Mouse (Mus musculus): Measurements from ENCODE around the gene Mtrr.

Gene Mtrr

DNA sequence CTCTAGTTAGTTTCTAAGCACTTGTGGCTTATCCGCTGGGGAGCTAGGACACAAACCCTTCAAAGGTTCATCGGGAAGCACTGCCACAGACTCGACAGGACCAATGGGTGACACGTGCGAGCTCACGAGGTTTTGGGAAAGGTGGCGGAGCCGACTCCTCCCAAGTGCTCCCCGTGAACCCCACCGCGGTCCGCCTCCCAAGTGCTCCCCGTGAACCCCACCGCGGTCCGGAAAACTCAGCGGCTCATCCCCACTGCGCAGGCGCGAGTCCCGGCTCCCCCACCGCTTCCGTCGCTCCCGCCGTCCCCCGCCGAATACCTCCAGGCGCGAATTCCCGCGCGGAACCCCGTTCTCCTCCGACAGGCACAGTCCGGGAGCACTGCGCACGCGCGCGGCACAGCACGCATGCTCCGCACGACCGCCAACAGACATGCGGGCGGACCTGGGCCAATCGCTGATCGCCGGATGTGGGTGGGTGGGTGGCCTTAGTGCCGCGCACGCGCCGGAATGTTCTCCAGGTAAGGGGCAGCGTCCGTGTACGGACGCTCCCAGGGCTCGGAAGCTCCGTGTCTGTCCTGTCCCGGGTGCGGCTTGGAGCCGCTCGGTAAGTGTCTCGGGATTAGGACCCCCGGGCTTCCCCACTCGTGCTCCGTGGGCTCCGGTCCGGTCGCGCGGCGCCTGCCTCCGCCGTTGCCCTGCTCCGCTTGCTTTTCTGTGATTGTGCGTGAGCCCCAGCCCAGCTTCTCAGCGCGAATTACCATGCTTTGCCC is at the start of gene Mtrr, which contains the start of gene Fastkd3:
Mtrr (minus strand) TSS at position 403 of the 770 bp plus-strand sequence.
Fastkd3 (plus strand) TSS at position 488 of the 770 bp plus-strand sequence.
- DNase-seq (ENCODE audit: low read depth): peak; percentile 94

- DNase-seq (ENCODE audit: low read depth): no peak
These were observed 45.1 kb upstream of the Mtrr start for GRCm38 (mm10) chr13:68627041-68627440.

GRCm38 (mm10) chr13:68622792-68623191 is 40.8 kb upstream of the Mtrr start:
- DNase-seq (ENCODE audit: low read depth): no peak

DNA sequence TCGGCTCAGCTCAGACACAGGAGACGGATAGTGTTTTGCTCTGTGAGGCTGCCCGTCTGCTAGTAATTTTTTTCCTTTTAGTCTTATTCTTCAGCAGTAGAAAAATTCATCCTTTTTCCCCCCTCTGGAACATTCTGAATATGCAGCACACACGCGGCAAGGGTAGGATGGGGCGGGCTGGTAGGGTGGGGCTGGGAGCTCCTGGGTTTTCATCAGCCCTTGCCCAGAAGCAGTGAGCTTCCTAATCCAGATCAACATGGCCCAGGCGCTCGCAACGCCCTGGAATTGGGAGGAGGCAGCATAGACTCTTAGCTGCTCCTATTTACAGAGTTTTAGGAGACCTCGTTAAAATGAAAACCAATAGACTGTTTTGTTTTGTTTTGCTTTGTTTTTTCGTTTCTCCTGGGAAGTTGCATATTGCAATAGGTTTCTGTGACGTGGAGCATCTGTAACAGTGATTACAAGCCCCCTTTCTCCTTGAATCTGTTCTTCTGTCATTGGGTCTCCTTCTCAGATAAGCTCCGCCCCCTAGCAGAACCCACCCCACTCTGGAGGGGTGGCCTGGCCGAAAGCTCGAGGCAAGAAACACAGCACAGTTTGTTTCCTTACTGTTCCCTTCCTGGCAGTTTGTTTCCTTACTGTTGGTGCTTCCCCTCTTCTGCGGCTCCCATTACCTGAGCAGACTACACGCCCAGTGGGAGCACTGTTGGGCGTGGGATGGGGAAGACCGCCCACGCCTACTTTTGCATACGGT is 25.9 kb upstream of the Mtrr start:
- no peak for DNase-seq (ENCODE audit: low read depth)

DNA sequence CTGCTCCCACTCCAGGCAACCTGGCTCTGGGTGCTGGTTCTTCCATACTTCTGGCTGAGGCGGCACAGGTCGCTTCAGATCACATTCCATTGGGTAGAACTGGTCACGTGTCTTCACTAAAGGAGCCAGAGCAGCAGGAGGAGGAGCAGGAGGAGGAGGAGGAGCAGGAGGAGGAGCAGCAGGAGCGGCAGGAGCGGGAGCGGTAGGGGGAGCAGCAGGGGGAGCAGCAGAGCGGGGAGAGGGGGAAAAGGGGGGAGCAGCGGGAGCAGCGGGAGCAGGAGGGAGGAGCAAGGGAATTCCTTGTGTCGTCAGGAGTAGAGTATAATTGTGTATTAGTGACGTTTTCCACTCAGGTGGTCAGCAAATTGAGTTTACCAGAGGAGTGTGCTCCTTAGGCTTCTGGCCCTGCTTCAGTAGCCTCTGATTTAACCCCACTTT is 23.8 kb upstream of the Mtrr start:
- DNase-seq (ENCODE audit: low read depth): peak; percentile 34

GRCm38 (mm10) chr13:68603085-68603484 is 21.1 kb upstream of the Mtrr start:
- no peak for DNase-seq (ENCODE audit: low read depth)

GRCm38 (mm10) chr13:68601184-68601583 is 19.2 kb upstream of the Mtrr start:
- peak; percentile 20 for DNase-seq (ENCODE audit: low read depth)

DNA sequence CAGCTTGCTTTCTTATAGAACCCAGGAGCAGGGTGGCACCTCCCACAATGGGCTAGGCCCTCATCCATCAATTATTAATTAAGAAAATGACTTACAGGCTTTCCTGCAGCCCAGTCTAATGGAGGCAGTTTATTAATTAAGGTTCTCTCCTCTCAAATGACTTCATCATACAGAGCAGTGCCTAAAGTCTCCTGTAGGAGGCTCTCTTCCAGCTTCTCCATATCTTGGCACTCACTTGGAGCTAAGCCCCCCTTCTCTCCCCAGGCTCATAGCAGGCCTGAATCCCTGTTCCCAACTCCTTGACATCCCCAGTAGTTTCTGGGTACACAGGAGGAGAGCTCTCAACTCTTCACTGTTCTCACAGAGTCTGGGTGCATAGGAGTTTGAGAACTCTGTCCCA is 17.0 kb upstream of the Mtrr start:
- DNase-seq (ENCODE audit: low read depth): no peak

GRCm38 (mm10) chr13:68597667-68598066 is 15.7 kb upstream of the Mtrr start:
- DNase-seq (ENCODE audit: low read depth): no peak

GRCm38 (mm10) chr13:68597199-68597598 is 15.2 kb upstream of the Mtrr start, which contains the start of gene 1700001L19Rik:
TSS of gene 1700001L19Rik (plus strand) at chr13:68597421.
- DNase-seq (ENCODE audit: low read depth): no peak

- peak; percentile 56 for DNase-seq (ENCODE audit: low read depth)
These were observed 11.8 kb upstream of the Mtrr start for GRCm38 (mm10) chr13:68593797-68594196.

DNA sequence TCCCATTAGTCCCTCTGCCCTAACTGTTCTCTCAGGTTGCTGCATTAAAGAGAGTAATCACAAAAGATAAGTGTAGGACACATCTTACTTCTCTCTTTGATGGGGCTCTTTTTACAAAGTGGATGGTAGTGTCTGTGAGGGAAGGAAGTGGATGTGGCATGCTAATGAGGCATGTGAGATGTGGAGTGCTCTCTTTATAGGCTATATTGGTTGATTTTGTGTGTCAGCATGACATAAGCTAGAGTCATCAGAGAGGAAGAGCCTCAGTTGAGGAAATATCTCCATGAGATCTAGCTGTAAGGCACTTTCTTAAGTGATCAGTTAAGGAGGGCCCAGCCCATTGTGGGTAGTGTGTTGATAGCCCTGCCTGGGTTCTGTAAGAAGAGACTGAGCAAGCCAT is 6.4 kb upstream of the Mtrr start:
- no peak for DNase-seq (ENCODE audit: low read depth)

DNA sequence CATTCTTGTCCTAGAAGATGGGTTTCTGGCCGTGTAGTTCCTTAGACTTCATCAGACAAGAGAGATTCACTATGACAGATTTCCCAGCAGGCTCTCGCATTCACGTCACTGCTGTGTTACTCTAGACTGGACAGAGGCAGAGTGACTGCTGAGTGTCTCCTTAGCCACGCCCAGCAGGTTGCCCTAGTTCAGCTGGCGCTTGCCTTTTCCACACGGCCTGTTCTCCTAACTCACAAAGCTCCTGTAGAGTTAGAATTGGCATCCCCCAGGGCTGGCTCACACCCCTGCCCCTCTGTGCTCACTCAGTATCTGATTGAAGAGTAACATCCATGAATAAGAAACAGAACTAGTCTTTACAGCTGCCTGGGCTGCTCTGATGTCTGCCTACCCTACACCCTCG is 3.5 kb upstream of the Mtrr start:
- no peak for DNase-seq (ENCODE audit: low read depth)

DNA sequence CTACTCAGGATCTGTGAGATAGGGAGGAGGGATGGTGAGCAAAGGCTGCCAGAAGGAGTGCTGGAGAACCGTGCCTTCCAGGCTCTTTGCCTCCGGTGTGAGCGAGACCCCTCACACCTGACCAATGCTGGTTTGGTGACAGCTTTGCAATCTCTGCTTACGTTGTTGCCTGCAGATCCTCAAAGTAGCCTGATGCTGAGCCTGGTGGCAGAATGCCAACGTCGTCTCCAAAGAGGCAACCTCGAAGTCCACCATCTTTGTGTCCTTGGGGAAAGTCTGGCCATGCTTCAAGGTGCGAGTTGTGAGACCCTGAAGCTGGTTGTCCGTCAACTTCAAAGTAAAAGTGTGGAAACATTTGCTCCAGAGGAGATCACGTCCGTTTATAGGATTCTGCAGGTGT is 2.0 kb upstream of the Mtrr start:
- no peak for DNase-seq (ENCODE audit: low read depth)

DNA sequence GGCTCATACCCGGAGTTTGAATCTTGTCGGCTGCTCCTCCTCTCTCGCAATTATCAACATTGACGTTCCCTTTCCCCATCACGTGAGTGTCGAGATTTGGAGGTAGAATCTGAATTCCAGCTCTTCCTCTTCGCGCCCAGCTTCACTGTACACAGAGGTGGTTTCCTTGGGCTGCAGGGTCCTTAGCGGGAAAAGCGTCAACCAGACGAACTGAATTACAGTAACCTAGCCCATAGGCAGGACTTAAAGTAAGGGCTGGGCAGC is 500 bp upstream of the Mtrr start:
- peak; percentile 30 for DNase-seq (ENCODE audit: low read depth)

DNA sequence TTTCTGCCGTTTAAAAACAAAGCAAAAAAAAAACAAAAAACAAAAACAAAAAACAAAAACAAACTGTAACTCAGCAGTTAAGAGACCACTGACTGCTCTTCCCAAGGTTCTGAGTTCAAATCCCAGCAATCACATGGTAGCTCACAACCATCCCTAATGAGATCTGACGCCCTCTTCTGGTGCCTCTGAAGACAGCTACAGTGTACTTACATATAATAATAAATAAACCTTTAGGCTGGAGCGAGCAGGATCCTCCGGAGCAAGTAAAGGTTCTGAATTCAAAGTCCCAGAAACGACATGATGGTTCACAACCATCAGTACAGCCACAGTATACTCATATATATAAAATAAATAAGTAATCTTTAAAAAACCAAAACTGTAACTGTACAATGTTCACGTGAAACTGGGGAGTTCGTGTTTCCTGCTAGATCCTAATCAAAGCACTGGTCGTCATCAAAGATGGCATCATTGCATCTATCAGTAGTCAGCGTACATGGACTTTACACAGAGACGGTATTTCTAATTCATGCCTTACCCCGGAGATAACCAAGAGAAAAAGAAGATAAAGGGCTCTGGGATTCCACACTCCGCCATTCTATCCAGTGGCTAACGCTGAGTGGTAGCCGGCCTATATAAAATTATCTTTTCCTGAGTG is 736 bp downstream of the Mtrr start:
- DNase-seq (ENCODE audit: low read depth): peak; percentile 12

DNA sequence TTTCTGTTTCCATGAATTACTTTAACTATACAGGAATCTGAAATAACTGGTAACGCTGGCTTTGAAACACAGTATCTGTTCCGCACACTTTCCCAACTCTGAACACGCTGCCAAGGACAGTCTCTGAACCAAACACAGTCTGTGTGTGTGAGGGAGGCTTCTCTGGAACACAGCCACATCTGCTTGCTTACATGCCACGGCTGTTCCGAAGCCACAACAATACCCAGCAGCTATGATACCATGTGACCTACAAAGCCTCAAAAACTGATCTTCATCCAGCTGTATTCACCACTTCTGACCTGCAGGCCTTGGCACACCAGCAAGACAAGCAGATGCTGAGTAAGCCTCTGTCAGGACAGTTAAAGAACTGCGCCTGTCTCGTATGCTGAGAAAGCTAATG is 4.0 kb downstream of the Mtrr start:
- DNase-seq (ENCODE audit: low read depth): no peak

DNA sequence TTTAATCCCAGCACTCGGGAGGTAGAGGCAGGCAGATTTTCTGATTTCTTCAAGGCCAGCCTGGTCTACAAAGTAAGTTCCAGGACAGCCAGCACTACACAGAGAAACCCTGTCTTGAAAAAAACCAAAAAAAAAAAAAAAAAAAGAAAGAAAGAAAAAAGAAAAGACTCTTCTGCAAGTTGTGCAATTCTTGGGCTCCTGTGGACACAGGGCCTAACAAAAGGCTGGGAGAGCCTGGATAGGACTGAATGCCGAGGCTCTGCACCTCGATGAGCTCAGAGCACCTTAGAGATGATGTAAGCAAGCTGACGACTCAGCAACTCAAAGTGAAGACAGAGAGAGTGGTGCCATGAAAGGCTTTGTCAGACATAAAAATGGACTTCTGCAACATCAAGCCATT is 7.6 kb downstream of the Mtrr start:
- DNase-seq (ENCODE audit: low read depth): no peak

GRCm38 (mm10) chr13:68572966-68573913 is 8.7 kb downstream of the Mtrr start:
- DNase-seq (ENCODE audit: low read depth): peak; percentile 52

DNA sequence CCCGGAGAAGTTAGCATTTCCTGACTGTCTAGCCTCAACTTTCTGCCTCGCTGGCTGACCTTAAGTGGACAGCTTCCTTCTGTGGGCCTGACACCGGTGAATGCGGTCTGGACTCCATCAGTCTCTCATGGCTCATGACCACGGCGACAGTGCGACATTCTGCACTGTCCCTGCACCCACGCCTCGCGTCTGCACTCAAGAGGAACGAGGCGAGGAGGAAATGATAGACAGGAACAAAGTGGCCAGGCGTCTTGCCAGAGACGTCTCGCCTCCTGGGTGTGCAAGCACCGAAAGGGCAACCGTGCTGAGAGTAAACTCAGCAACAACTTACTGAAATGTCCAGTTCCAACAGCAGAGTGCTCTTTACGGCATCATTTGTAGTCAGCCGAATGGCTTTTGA is 9.7 kb downstream of the Mtrr start:
- no peak for DNase-seq (ENCODE audit: low read depth)

DNA sequence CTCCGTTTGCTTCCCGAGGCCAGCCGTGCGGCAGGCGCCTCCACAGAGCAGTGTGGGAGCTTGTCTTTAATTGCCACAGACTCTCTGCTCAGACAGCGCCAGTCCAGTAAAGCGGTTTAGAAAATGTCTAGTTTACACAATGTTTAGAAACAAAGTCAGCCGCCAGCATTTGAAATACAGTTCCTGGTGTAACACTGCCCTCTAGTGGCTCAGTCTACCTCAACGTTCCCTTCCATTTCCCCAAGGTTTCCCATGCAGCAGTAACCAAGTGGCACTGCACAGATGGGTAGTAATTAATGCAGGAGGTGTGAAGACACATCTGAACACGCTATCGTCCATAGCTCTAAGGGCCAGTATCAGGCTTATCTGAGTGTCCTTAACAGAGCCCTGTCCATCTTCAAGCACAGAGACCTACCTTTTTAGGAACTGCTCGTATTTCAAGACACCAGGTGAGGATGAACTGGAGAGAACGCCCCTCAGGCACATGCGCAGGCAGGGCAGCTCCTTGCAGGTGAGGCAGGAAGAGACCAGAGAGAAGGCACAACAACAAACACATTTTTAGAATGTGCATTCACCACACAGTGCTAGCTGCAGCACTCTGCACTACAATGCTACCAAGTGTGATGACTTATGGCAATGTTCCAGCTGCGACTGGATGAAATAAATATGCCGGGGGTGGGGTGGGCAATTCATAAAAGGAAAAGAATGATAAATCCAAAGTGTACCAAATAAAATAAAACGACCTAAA is 12.2 kb downstream of the Mtrr start:
- DNase-seq (ENCODE audit: low read depth): peak; percentile 68
